Mouse (Mus musculus) layer of hippocampus, adult 9-11 months (tissue): Measurements from ENCODE around the gene Nabp2.

Experiments
- DNase-seq: peaks from one replicate; pipeline ENCODE4 v3.0.0; 2022

Nabp2 gene

GRCm38 (mm10) chr10:128425260-128425659 lies 14.0 kb upstream of the Nabp2 start:
- no peak for DNase-seq

DNA sequence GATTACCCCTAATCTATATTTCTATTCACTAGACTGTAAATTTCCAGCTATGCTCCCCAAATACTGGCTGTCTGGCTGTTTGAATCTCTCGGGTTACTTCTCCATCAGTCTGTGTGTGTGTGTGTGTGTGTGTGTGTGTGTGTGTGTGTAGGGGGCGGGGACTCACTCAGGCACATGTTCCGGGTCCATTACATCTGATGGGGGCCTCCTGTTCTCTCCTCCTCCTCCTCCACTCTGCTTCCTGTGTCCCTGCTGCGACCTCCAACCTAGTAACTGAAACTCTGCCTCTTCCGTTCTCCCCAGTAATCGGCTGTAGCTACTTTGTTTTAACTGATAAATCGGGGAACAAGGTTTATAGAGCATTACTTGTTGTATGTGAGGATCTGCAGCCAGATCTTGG lies 13.3 kb upstream of the Nabp2 start:
- DNase-seq, result no peak

GRCm38 (mm10) chr10:128422426-128422825 lies 11.1 kb upstream of the Nabp2 start:
- DNase-seq, result no peak

DNA sequence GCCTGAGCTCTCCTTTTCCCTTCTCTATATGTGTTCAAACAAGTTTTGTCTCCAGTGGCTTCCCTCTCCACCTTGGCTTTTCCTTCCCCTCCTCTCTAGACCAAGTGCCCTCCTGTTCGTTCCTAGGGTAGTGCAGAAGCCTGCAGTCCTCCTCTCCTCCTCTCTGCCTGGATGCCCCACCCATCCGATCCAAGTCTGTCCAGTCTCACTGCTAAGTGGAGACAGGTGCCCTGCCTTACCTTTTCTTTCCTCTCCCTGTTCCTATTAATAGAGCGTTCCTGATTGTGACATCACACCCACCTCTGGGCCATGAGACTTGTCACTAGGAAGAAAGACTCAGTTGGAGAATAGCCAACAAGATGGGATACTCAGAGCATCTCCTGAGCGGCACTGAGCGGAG lies 3.6 kb upstream of the Nabp2 start:
- DNase-seq, result no peak

GRCm38 (mm10) chr10:128413076-128413475 lies 1.8 kb upstream of the Nabp2 start:
- no peak for DNase-seq

DNA sequence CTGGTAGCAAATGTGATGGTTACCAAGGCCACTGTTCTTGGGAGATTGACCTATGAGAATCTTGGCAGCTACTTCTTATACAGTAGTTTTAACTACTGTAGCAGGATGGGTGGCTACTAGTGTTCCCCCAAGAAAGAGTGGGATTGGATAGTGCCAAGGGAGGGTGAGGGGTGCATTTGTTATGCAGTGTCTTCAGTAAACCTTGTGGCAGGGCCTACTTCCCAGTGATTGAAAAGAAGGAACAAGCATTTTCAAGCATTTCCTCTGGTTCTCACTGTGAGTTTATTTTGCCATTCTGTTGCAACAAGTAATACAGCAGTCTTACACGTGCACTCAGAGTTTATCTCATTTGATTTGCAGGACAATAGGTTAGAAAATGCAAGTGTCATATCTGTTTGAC lies 1.3 kb upstream of the Nabp2 start:
- DNase-seq, result no peak

GRCm38 (mm10) chr10:128412055-128412381 lies 726 bp upstream of the Nabp2 start:
- no peak for DNase-seq

GRCm38 (mm10) chr10:128410560-128410845 lies 789 bp downstream of the Nabp2 start:
- no peak for DNase-seq

DNA sequence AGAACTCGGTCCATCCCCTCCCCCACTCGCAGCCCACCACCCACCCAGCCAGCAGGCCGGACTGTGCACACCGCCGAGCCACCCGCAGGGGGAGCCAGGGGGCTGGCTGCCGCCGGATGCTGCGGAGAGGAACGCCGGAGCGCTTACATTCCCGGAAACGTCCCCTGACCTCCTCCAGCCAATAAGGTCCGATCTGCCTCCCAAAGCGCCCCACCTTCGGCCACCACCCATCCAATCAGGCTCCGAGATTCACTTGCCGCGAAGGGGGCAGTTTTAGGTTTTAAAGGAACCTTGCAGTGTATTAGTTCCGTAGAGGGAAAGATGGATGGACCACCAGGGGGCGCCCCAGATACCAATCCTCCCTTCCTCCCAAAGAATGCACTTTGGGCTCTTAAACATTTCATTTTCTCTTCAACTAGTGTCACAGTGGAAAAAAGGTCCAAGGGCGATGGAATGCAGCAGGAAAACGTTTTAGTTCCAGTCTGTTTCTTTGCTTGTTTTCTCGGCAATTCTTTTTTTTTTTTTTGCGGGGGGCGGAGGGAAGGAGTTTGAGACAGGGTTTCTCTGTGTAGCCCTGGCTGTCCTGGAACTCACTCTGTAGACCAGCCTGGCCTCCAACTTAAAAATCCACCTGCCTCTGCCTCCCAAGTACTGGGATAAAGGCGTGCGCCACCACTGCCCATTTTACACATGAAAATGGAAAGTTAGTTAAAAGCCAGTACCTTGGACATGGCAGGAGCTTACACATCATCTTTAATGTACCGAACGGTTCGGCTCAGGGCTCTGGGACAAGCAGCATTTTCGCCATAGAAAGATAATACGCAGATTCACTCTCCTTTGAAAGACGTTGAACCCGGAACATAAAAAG lies 1.4 kb downstream of the Nabp2 start:
- DNase-seq, result peak; percentile 98

DNA sequence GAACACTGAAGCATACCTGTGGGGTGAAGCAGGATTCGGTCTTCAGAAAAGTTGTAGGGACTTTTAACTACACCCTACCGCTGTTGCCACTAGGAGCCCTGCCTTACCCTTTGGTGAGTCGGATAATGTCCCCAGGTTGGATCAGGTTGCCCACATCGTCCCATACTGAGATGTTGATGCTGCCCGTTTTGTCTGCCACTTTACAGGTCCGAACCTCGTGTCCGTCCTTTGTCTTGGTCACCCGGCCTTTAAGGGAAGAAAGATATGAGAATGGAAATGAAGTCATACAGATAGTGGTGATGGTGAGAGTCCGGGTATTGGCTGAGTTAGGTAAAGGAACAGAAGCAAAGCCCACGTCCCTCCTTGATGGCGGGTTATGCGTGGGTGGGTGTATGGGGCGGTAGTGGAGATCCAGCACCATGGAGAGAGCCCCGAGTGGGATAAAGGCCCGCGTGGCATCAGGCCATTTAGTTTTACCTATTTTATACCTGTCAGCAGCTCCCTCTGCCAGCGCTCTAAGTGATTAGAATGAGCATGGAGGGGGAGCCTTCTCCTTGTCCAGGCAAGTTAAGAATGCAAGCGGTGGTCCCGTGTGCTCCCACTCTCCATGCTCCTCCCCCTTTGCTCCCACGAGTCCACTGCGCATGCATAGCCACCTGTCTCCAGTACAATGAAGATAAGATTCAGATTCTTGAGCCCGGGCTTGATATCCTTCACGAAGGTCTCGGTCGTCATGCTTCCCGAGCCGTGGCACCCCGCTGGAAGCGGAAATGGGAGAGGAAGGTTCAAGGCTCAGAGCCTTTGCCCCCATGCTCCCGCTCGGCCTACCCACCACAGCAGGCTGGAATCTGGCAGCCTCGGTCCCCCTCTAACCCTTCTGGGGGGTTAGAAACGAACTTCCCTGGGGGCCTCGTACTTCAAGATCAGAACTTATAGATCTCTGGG lies 2.4 kb downstream of the Nabp2 start:
- peak; percentile 55 for DNase-seq

- DNase-seq, result no peak
These were observed 7.4 kb downstream of the Nabp2 start for GRCm38 (mm10) chr10:128403931-128404330.

DNA sequence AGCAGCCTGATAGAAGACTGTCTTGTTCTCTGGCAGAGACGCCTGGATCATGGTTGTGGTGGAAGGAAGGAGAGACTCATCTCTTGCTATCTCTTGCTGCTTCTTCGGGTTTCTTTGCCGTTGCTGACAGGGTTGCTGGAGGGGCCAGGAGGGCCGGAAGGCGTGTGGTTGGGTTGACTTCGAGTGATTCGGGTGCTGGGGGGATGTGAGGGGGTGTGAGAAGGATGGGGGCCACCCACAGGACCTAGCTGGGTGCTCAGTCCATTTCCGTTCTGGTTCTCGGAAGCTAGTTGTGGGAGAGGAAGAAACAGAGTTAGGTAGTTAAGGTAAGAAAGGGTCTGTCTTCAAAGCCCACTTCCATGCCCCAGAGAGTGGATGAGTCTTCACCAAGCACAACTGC lies 9.7 kb downstream of the Nabp2 start:
- no peak for DNase-seq

- no peak for DNase-seq
These were observed 10.2 kb downstream of the Nabp2 start, which contains the start of gene Slc39a5 for GRCm38 (mm10) chr10:128401056-128401455. Gene Slc39a5, minus strand, starts transcription at chr10:128401229.

DNA sequence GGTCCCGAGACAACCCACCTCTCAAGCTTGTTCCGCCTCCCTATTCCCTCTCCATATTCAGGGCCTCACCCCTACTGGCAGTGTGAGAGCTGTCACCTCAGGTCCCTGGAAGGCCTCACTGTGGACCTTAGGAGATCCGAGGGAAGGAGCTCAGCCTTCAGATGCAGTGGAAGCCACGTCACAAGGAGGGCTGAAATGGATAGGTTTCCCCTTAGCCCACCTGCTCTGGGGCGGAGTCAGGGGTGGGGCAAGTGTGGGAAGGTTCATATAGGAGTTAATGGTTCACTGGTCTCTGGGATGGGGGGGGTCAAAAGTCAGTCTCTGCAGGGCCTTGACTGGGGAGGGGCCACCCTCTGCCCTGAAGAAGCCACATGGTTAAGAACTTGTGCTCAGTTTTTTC lies 11.0 kb downstream of the Nabp2 start:
- DNase-seq, result peak; percentile 1

GRCm38 (mm10) chr10:128397466-128397865 lies 13.8 kb downstream of the Nabp2 start:
- DNase-seq, result no peak

GRCm38 (mm10) chr10:128396716-128397264 lies 14.5 kb downstream of the Nabp2 start:
- DNase-seq, result no peak

GRCm38 (mm10) chr10:128396017-128396673 lies 15.1 kb downstream of the Nabp2 start:
- DNase-seq, result no peak

- DNase-seq, result no peak
These were observed 19.4 kb downstream of the Nabp2 start for GRCm38 (mm10) chr10:128391850-128392249.

- no peak for DNase-seq
These were observed 20.9 kb downstream of the Nabp2 start for GRCm38 (mm10) chr10:128390366-128390765.

- no peak for DNase-seq
These were observed 21.7 kb downstream of the Nabp2 start for GRCm38 (mm10) chr10:128389570-128389969.

GRCm38 (mm10) chr10:128388941-128389340 lies 22.4 kb downstream of the Nabp2 start:
- no peak for DNase-seq

DNA sequence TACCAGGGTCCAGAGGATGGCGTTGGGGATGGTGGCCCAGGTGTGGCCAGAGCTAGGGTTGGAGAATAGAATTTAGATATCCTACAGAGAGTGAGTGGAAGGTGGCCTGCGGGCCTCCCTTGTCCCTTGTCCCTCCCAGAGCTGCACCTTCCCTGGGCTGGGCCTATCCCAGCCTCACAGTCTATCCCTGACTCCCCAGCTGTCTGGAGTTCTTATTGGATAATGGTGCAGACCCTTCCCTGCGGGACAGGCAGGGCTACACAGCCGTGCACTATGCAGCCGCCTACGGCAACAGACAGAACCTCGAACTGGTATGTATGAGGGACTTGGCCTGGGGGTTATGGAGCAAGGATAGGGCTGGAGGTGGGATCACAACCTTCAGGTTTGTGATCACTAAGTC lies 25.4 kb downstream of the Nabp2 start:
- no peak for DNase-seq

- no peak for DNase-seq
These were observed 28.8 kb downstream of the Nabp2 start for GRCm38 (mm10) chr10:128382482-128382881.
